ENCODE assay signal across 8 mouse cellular contexts in genomic region chr9:71557737-71558136, GRCm38 (mm10). TPM values are rescaled to one million over a fixed set of nuclear protein-coding genes. Genes with fewer than 3 reads are reported as not detected.
DNase-seq lines count a peak whose midpoint lies in the region; ATAC-seq lines count a peak whose summit lies in the region.

No protein-coding gene starts in this region.

- ATAC-seq in CD4-positive, CD25-positive, alpha-beta regulatory T cell, adult 4 months: no peak
- ATAC-seq in monocyte, adult 5-6 weeks (replicated peaks; ENCODE audit: insufficient number of reproducible peaks, low FRiP score, low TSS enrichment, poor library complexity, severe bottlenecking): no peak

- intact Hi-C loops in left cerebral cortex, postnatal 10 days (cut with DNase I): no loop called here
- intact Hi-C loops in left cerebral cortex, postnatal 25 days (cut with DNase I): no loop called here

- DNase-seq in cerebellum, postnatal 14 days: peak; percentile 45 to 66
- no peak for DNase-seq in cerebellum, adult 11 months
- peak; percentile 35 to 67 for DNase-seq in left cerebral cortex, postnatal 10 days (ENCODE audit: extremely low spot score in 1 of 2, low spot score in 2 of 2)
- no peak for DNase-seq in left cerebral cortex, postnatal 25 days (ENCODE audit: low spot score in 2 of 2)
- peak; percentile 47 for DNase-seq in kidney, postnatal 10 days
- peak; percentile 84 to 92 for DNase-seq in lung, postnatal 4 days

RNA-seq across cellular contexts. Expression of gene Myzap, which starts 34.4 kb away (rescaled TPM):
- 1 to 10 TPM; 1.9 to 3.0 TPM for total RNA-seq in left cerebral cortex, postnatal 10 days (2021)
- 1 to 10 TPM; 1.6 TPM for total RNA-seq in left cerebral cortex, postnatal 25 days (2021)
- polyA plus RNA-seq in CD4-positive, CD25-positive, alpha-beta regulatory T cell, adult 4 months (2017; shearing (Covaris generic)): under 1 TPM; 0.35 to 0.71 TPM
- total RNA-seq in monocyte, adult 5-6 weeks (2017): 4.8 to 11.3 TPM (median 6.2 TPM) in 3 replicates

Comparison
In these comparisons a context has a peak if more than half of its experiments do, and no peak if none do; other contexts are left out.
1. DNase-seq: peak in cerebellum, postnatal 14 days (2 of 2), left cerebral cortex, postnatal 10 days (2 of 2), kidney, postnatal 10 days (single experiment) and lung, postnatal 4 days (2 of 2); none in cerebellum, adult 11 months (single experiment) and left cerebral cortex, postnatal 25 days (0 of 2).